Mouse (Mus musculus) forebrain, postnatal 0 days (tissue): ENCODE measurements around the gene Nab1. TPM values are rescaled to one million over a fixed set of nuclear protein-coding genes. Genes with fewer than 3 reads are reported as not detected.
A peak's percentile ranks its signal among the peaks of the same experiment; 100 is the strongest.
"Not testable (repeated sequence)": the region's sequence is repeated elsewhere in the genome, so short reads cannot be mapped to it uniquely, and the experiment has no call there.

ENCODE experiments used
- ATAC-seq: fragments of 200-750 bp; cut with Nextera tagmentation; 2 replicates; pipeline ENCODE4 v1.8.0; 2017; ENCODE audit warnings: mild to moderate bottlenecking, moderate library complexity
- DNase-seq: peaks from one replicate; pipeline ENCODE4 v3.0.0-alpha.2; 2015
- H3K27ac ChIP-seq: fragments of 300-500 bp; sonication (generic); 2 replicates; pipeline ENCODE4 v1.5.1; 2014; ENCODE audit warnings: low read depth, mild to moderate bottlenecking, antibody characterized with exemption, low read length, moderate library complexity, mixed read lengths
- H3K27me3 ChIP-seq: fragments of 300-500 bp; sonication (generic); 2 replicates; pipeline ENCODE4 v1.6.1; 2014; ENCODE audit warnings: mild to moderate bottlenecking, low read length, mixed read lengths; ENCODE audit not compliant: insufficient read depth
- H3K36me3 ChIP-seq: fragments of 300-500 bp; sonication (generic); 2 replicates; pipeline ENCODE4 v1.6.1; 2014; ENCODE audit warnings: mild to moderate bottlenecking, moderate library complexity; ENCODE audit not compliant: insufficient read depth
- H3K4me1 ChIP-seq: fragments of 300-500 bp; sonication (generic); 2 replicates; pipeline ENCODE4 v1.6.1; 2014; ENCODE audit warnings: antibody characterized with exemption; ENCODE audit not compliant: insufficient read depth
- H3K4me2 ChIP-seq: fragments of 300-500 bp; sonication (generic); 2 replicates; pipeline ENCODE4 v1.6.1; 2014; ENCODE audit warnings: low read depth, mild to moderate bottlenecking, moderate library complexity
- H3K4me3 ChIP-seq: fragments of 300-500 bp; sonication (generic); 2 replicates; pipeline ENCODE4 v1.5.1; 2014; ENCODE audit warnings: low read depth, low read length, mixed read lengths
- H3K9ac ChIP-seq: fragments of 300-500 bp; sonication (generic); 2 replicates; pipeline ENCODE4 v1.6.1; 2014; ENCODE audit warnings: mild to moderate bottlenecking
- H3K9me3 ChIP-seq: fragments of 300-500 bp; sonication (generic); 2 replicates; pipeline ENCODE4 v1.6.1; 2016; ENCODE audit warnings: low read length
- CTCF ChIP-seq: sonication (generic); IDR thresholded peaks from 2 replicates; pipeline ENCODE4 v1.5.1; 2016; ENCODE audit warnings: antibody characterized with exemption, control low read depth, low read depth
- WGBS: fragments of 180-500 bp; shearing (Covaris S2); extraction: QIAGEN DNeasy Blood & Tissue Kit; methylation state at CpG from one replicate; pipeline ENCODE4 v1.1.7; 2014; 5-methylcytosine and 5-hydroxymethylcytosine counted together
- polyA plus RNA-seq: library from polyadenylated mRNA; unstranded; fragments of >200 nt; fragmentation: Nextera tagmentation; extraction: Ambion mirVana; gene quantifications from 2 replicates; pipeline ENCODE4 v1.2.1, GENCODE M21; 2015
- total RNA-seq: library from RNA; depleted of rRNA; stranded (reverse); fragments of >200 nt; gene quantifications from 2 replicates; pipeline ENCODE4 v1.2.3, GENCODE M21; 2014; rRNA removed

Gene Nab1
- total RNA-seq: 23.0 and 30.5 TPM in 2 replicates
- polyA plus RNA-seq: 4.6 and 9.5 TPM in 2 replicates

- no peak for TF ChIP-seq CTCF
- H3K4me2 ChIP-seq: peak within 1 kb of the TSS; percentile 86
These were observed at the start of gene Nab1 for GRCm38 (mm10) chr1:52500314-52500981. Gene Nab1, minus strand, starts transcription at chr1:52500679.

GRCm38 (mm10) chr1:52547451-52547850 lies 47.0 kb upstream of the Nab1 start:
- Histone ChIP-seq H3K4me1 (no peaks in the 10 kb centered on the region), H3K36me3 (no peaks in the 10 kb centered on the region), H3K9ac (no peak overlapping the region), H3K4me2 (no peak overlapping the region), H3K27ac (no peak overlapping the region), H3K9me3 (no peaks in the 10 kb centered on the region), H3K27me3 (no peaks in the 10 kb centered on the region), H3K4me3 (no peak overlapping the region)
- ATAC-seq (no peak), DNase-seq (no peak)
- no peak for TF ChIP-seq CTCF
- WGBS: 91% methylated on average over 5 of the region's 5 CpGs

More at GRCm38 (mm10) chr1:52500314-52500981, at the start of gene Nab1:
- Histone ChIP-seq H3K27ac (peak within 1 kb of the TSS; percentile 85), H3K27me3 (no peaks in the 10 kb centered on the region), H3K9ac (peak within 1 kb of the TSS; percentile 70), H3K9me3 (no peaks in the 10 kb centered on the region), H3K4me1 (0 out of 2 replicates have a peak, but pooled peaks cover 3% of the 10 kb centered on the region), H3K4me3 (peak within 1 kb of the TSS; percentile 81), H3K36me3 (no peaks in the 10 kb centered on the region)
- under 1% methylated on average over 30 of the region's 80 CpGs for WGBS
- peak; percentile 88 for ATAC-seq
- peak; percentile 81 for DNase-seq

GRCm38 (mm10) chr1:52546796-52547195 lies 46.3 kb upstream of the Nab1 start:
- Histone ChIP-seq H3K27ac (no peak overlapping the region), H3K4me2 (no peak overlapping the region), H3K4me1 (no peaks in the 10 kb centered on the region), H3K4me3 (no peak overlapping the region), H3K9ac (no peak overlapping the region), H3K36me3 (no peaks in the 10 kb centered on the region), H3K9me3 (no peaks in the 10 kb centered on the region), H3K27me3 (no peaks in the 10 kb centered on the region)
- 77% methylated on average over 3 of the region's 3 CpGs for WGBS
- no peak for TF ChIP-seq CTCF
- ATAC-seq (no peak), DNase-seq (no peak)

- not testable (repeated sequence) for H3K27me3 ChIP-seq
These were observed 39.6 kb upstream of the Nab1 start for GRCm38 (mm10) chr1:52540124-52540523.

GRCm38 (mm10) chr1:52529933-52530332 lies 29.5 kb upstream of the Nab1 start:
- H3K4me1 ChIP-seq: no peaks in the 10 kb centered on the region
- no peak overlapping the region for H3K4me2 ChIP-seq
- H3K9me3 ChIP-seq: no peaks in the 10 kb centered on the region
- DNase-seq (no peak), ATAC-seq (no peak)
- no peak overlapping the region for H3K9ac ChIP-seq
- no peaks in the 10 kb centered on the region for H3K36me3 ChIP-seq
- no peak for TF ChIP-seq CTCF
- H3K27ac ChIP-seq: no peak overlapping the region
- H3K4me3 ChIP-seq: no peak overlapping the region
- no peaks in the 10 kb centered on the region for H3K27me3 ChIP-seq

More at GRCm38 (mm10) chr1:52540124-52540523, 39.6 kb upstream of the Nab1 start:
- not testable (repeated sequence) for H3K9ac ChIP-seq, H3K9me3 ChIP-seq, ATAC-seq, H3K27ac ChIP-seq, H3K4me1 ChIP-seq, H3K4me2 ChIP-seq, H3K36me3 ChIP-seq, DNase-seq, H3K4me3 ChIP-seq
- 87% methylated on average over 3 of the region's 3 CpGs for WGBS

GRCm38 (mm10) chr1:52527656-52528055 lies 27.2 kb upstream of the Nab1 start:
- no peak overlapping the region for H3K4me3 ChIP-seq
- no peaks in the 10 kb centered on the region for H3K27me3 ChIP-seq
- ATAC-seq (no peak), DNase-seq (no peak)
- no peak for TF ChIP-seq CTCF
- H3K4me1 ChIP-seq: no peaks in the 10 kb centered on the region
- H3K27ac ChIP-seq: no peak overlapping the region
- no peak overlapping the region for H3K4me2 ChIP-seq
- no peaks in the 10 kb centered on the region for H3K36me3 ChIP-seq
- no peak overlapping the region for H3K9ac ChIP-seq
- WGBS: 22% methylated on average over 2 of the region's 2 CpGs
- H3K9me3 ChIP-seq: no peaks in the 10 kb centered on the region

GRCm38 (mm10) chr1:52527252-52527651 lies 26.8 kb upstream of the Nab1 start:
- no peak for DNase-seq
- Histone ChIP-seq H3K9ac (no peak overlapping the region), H3K4me1 (no peaks in the 10 kb centered on the region), H3K27me3 (no peaks in the 10 kb centered on the region), H3K27ac (no peak overlapping the region), H3K4me3 (no peak overlapping the region), H3K9me3 (no peaks in the 10 kb centered on the region), H3K36me3 (no peaks in the 10 kb centered on the region), H3K4me2 (no peak overlapping the region)
- no peak for TF ChIP-seq CTCF
- ATAC-seq: no peak
- WGBS: 41% methylated on average over 2 of the region's 2 CpGs
